Mouse (Mus musculus): ENCODE results near the gene Gm10031. TPM values are rescaled to one million over a fixed set of nuclear protein-coding genes. Genes with fewer than 3 reads are reported as not detected.

The Gm10031 gene
- polyA plus RNA-seq, 1 experiment from 2014 or later = 0.91 TPM

GRCm38 (mm10) chr1:156560500-156560899, 36.7 kb downstream of the Gm10031 start:
- H3K27me3 ChIP-seq (replicated peaks; ENCODE audit: control insufficient read depth, insufficient read depth, low read length) = no peaks in the 10 kb centered on the region
- no peaks in the 10 kb centered on the region; the same call in none of the 2 replicates for H3K4me1 ChIP-seq (ENCODE audit: control insufficient read depth, insufficient read depth, low read depth, low read length)
- H3K4me3 ChIP-seq (ENCODE audit: low read length) = no peak overlapping the region
- H3K27ac ChIP-seq (ENCODE audit: low read depth, low read length) = no peak overlapping the region
- peak overlapping the region; percentile 61 for H3K4me2 ChIP-seq (ENCODE audit: low read length)
- 87% methylated on average over 9 of the region's 9 CpGs for whole genome bisulfite sequencing
- no peak for ATAC-seq
- H3K36me3 ChIP-seq (ENCODE audit: control insufficient read depth, insufficient read depth, low read length) = no peaks in the 10 kb centered on the region
- H3K9me3 ChIP-seq (ENCODE audit: control insufficient read depth, low read length) = no peaks in the 10 kb centered on the region
- H3K9ac ChIP-seq (ENCODE audit: low read depth, low read length) = no peak overlapping the region

- H3K9me3 ChIP-seq (ENCODE audit: control insufficient read depth, low read length) = no peaks in the 10 kb centered on the region
- H3K4me1 ChIP-seq (ENCODE audit: control insufficient read depth, insufficient read depth, low read depth, low read length) = no peaks in the 10 kb centered on the region; the same call in none of the 2 replicates
- H3K4me2 ChIP-seq (ENCODE audit: low read length) = no peak overlapping the region
- H3K36me3 ChIP-seq (ENCODE audit: control insufficient read depth, insufficient read depth, low read length) = no peaks in the 10 kb centered on the region
- no peaks in the 10 kb centered on the region for H3K27me3 ChIP-seq (replicated peaks; ENCODE audit: control insufficient read depth, insufficient read depth, low read length)
- peak; percentile 46; the same call in 1 of the 2 replicates for ATAC-seq
- H3K27ac ChIP-seq (ENCODE audit: low read depth, low read length) = no peak overlapping the region
- 44% methylated on average over 2 of the region's 2 CpGs for WGBS
- no peak overlapping the region for H3K9ac ChIP-seq (ENCODE audit: low read depth, low read length)
- H3K4me3 ChIP-seq (ENCODE audit: low read length) = no peak overlapping the region
Observed at GRCm38 (mm10) chr1:156565328-156565727, 41.5 kb downstream of the Gm10031 start.

GRCm38 (mm10) chr1:156566132-156566531, 42.3 kb downstream of the Gm10031 start:
- Histone ChIP-seq H3K27ac (ENCODE audit: low read depth, low read length) (no peak overlapping the region), H3K9ac (ENCODE audit: low read depth, low read length) (no peak overlapping the region), H3K4me1 (ENCODE audit: control insufficient read depth, insufficient read depth, low read depth, low read length) (no peaks in the 10 kb centered on the region; the same call in 1 of the 2 replicates), H3K4me3 (ENCODE audit: low read length) (no peak overlapping the region), H3K36me3 (ENCODE audit: control insufficient read depth, insufficient read depth, low read length) (no peaks in the 10 kb centered on the region), H3K9me3 (ENCODE audit: control insufficient read depth, low read length) (no peaks in the 10 kb centered on the region), H3K4me2 (ENCODE audit: low read length) (no peak overlapping the region), H3K27me3 (replicated peaks; ENCODE audit: control insufficient read depth, insufficient read depth, low read length) (no peaks in the 10 kb centered on the region)
- ATAC-seq = no peak
- WGBS = 96% methylated on average over 3 of the region's 3 CpGs

- no peak overlapping the region for H3K27ac ChIP-seq (ENCODE audit: low read depth, low read length)
- no peak overlapping the region for H3K4me3 ChIP-seq (ENCODE audit: low read length)
- H3K4me2 ChIP-seq (ENCODE audit: low read length) = no peak overlapping the region
- no peak for ATAC-seq
- H3K9me3 ChIP-seq (ENCODE audit: control insufficient read depth, low read length) = no peaks in the 10 kb centered on the region
- no peaks in the 10 kb centered on the region for H3K27me3 ChIP-seq (replicated peaks; ENCODE audit: control insufficient read depth, insufficient read depth, low read length)
- no peaks in the 10 kb centered on the region for H3K36me3 ChIP-seq (ENCODE audit: control insufficient read depth, insufficient read depth, low read length)
- WGBS = 80% methylated on average over 4 of the region's 4 CpGs
- H3K9ac ChIP-seq (ENCODE audit: low read depth, low read length) = no peak overlapping the region
- no peaks in the 10 kb centered on the region for H3K4me1 ChIP-seq (ENCODE audit: control insufficient read depth, insufficient read depth, low read depth, low read length)
Observed at GRCm38 (mm10) chr1:156569615-156570014, 45.8 kb downstream of the Gm10031 start.

- Histone ChIP-seq H3K4me1 (ENCODE audit: control insufficient read depth, insufficient read depth, low read depth, low read length) (no peaks in the 10 kb centered on the region), H3K9ac (ENCODE audit: low read depth, low read length) (no peak overlapping the region), H3K4me2 (ENCODE audit: low read length) (no peak overlapping the region), H3K27me3 (replicated peaks; ENCODE audit: control insufficient read depth, insufficient read depth, low read length) (no peaks in the 10 kb centered on the region), H3K4me3 (ENCODE audit: low read length) (no peak overlapping the region), H3K9me3 (ENCODE audit: control insufficient read depth, low read length) (no peaks in the 10 kb centered on the region), H3K36me3 (ENCODE audit: control insufficient read depth, insufficient read depth, low read length) (no peaks in the 10 kb centered on the region), H3K27ac (ENCODE audit: low read depth, low read length) (no peak overlapping the region)
- WGBS = 71% methylated on average over 4 of the region's 4 CpGs
- no peak for ATAC-seq
Observed at GRCm38 (mm10) chr1:156572952-156573351, 49.1 kb downstream of the Gm10031 start.

Other genes starting within 250 kb of the Gm10031 start
- gene Tdrd5, start 220.3 kb upstream of the Gm10031 start, polyA plus RNA-seq (2015; fragmentation: Nextera tagmentation; extraction: Ambion mirVana) = 1.0 and 1.2 TPM in 2 replicates
- gene Nphs2, start 213.3 kb upstream of the Gm10031 start, polyA plus RNA-seq (2015; fragmentation: Nextera tagmentation; extraction: Ambion mirVana) = 0.66 and 0.73 TPM in 2 replicates
- gene Gm2000, start 158.0 kb upstream of the Gm10031 start, polyA plus RNA-seq (2015; fragmentation: Nextera tagmentation; extraction: Ambion mirVana) = 424 and 530 TPM in 2 replicates
- gene Axdnd1, start 102.9 kb upstream of the Gm10031 start, polyA plus RNA-seq (2015; fragmentation: Nextera tagmentation; extraction: Ambion mirVana) = 0.22 and 0.43 TPM in 2 replicates
- 11.3 and 12.6 TPM in 2 replicates for gene Soat1, start 49.7 kb upstream of the Gm10031 start, polyA plus RNA-seq (2015; fragmentation: Nextera tagmentation; extraction: Ambion mirVana)
- 5.3 and 6.1 TPM in 2 replicates for gene Abl2, start 34.8 kb downstream of the Gm10031 start, polyA plus RNA-seq (2015; fragmentation: Nextera tagmentation; extraction: Ambion mirVana)
- 4.8 and 5.2 TPM in 2 replicates for gene Tor3a, start 150.3 kb downstream of the Gm10031 start, polyA plus RNA-seq (2015; fragmentation: Nextera tagmentation; extraction: Ambion mirVana)
- gene Fam20b, start 195.1 kb downstream of the Gm10031 start, polyA plus RNA-seq (2015; fragmentation: Nextera tagmentation; extraction: Ambion mirVana) = 23.9 and 32.1 TPM in 2 replicates

Measured in hindbrain, embryonic 16.5 days (tissue).